Mouse (Mus musculus): ENCODE measurements around the gene Dio3.

Gene Dio3

GRCm38 (mm10) chr12:110278853-110279252 is at the start of gene Dio3:
Gene Dio3 (plus strand): TSS chr12:110279068.
- in situ Hi-C loops (cut with MboI) = no loop called here

- in situ Hi-C loops (cut with MboI) = no loop called here
Observed at GRCm38 (mm10) chr12:110230296-110230695, 48.6 kb upstream of the Dio3 start.

DNA sequence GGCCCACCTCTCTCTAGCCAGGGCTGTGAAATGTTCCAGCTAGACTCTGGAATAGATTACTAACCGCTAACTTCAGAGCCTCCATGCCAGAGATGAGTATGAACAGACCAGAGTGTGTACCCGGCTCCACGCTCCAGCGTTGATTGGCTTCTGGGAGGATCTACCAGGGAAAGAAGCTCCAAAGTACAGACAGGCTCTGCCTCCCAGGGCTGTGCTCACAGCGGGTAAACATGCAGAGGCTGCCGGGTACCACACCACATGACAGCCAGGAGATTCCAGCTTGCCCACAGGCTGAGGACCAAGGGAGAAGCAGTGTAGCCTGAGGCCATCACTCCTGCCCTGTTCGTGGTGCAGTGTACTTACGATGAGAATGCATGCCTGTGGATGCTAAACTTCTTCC is 48.1 kb upstream of the Dio3 start:
- in situ Hi-C loops (cut with MboI) = no loop called here

DNA sequence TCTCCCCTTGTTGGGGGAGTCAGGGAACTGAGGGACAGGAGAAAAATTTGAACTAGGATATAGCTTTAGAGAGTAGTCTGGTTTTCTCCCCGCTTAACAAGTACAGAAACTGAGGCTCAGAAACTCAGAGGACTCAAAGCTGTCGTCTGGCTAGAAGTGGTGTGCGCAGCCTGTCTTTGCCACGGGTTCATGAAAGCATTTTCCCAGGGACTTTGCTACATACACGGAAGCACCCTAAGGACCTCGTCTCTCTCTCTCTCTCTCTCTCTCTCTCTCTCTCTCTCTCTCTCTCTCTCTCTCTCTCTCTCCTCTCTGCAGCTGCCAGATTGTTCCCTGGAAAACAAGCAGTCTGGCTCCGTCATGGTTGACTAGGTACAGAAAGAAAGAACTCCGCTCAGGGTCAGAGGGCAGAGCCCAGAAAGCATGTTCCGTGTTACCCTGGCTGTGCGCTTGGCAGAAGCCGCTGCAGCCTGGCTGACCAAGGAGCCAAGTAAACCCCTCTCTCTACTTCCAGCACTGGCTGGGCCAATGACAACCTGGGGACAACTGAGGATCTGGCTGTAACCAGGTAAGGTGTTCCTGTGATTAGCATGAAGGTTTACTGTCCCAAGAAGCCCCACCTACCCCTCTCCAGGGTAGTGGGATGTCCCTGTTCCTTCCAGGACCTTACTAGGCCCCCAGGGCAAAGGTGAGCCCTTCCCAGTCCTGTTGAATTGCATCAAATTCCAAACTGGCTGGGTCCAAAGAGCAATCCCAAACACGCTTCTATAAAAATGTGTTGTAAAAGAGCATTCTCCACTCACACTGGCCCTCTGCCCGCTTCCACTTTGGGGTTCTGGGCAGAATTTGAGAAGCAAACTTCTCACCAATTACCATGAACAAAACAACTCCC is 46.9 kb upstream of the Dio3 start:
- in situ Hi-C loops (cut with MboI) = no loop called here

- in situ Hi-C loops (cut with MboI) = no loop called here
Observed at GRCm38 (mm10) chr12:110235908-110236307, 43.0 kb upstream of the Dio3 start.

DNA sequence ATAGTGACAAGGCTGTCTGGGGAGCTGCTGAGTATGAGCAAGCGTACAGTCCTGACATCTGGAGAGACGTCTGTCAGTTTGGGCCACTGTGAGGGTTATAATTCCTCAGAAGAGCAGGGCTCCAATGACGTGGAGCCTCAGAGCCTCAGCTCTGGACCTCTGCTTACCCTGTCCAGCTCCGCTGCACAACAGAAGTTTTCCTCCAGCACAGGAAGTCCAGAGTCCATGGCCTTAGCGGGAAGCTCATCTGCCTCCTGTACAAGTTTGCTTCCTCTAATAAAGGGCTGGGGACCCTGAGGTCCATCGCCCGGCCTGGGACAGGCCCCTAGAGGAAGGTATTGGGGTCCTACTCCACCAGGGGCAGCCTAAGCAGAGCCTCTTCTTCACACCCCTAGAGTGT is 41.8 kb upstream of the Dio3 start:
- in situ Hi-C loops (cut with MboI) = no loop called here

- in situ Hi-C loops (cut with MboI) = no loop called here
Observed at GRCm38 (mm10) chr12:110239358-110239757, 39.5 kb upstream of the Dio3 start.

GRCm38 (mm10) chr12:110244581-110244980 is 34.3 kb upstream of the Dio3 start:
- in situ Hi-C loops (cut with MboI) = no loop called here

GRCm38 (mm10) chr12:110245461-110245860 is 33.4 kb upstream of the Dio3 start:
- in situ Hi-C loops (cut with MboI) = no loop called here

DNA sequence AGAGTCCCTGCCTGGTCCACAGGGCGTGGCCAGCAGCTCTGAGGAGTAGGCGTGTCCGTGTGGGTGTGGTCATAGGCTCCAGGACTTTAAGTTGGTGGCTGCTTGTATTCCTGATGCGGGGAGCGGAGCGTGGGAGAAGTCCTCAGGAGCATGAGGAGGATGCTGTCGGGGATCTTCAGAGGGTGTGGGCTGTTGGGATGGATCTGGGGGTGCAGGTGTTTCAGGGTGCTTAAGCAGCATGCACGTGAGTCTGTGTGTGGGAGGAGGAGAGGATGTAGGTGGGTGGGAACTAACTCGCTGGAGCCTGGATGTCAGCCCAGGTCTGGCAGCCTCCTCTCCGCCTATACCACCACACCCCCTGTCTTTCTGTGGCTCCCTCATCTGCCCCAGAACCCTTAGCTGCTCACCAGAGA is 26.7 kb upstream of the Dio3 start:
- in situ Hi-C loops (cut with MboI) = no loop called here

DNA sequence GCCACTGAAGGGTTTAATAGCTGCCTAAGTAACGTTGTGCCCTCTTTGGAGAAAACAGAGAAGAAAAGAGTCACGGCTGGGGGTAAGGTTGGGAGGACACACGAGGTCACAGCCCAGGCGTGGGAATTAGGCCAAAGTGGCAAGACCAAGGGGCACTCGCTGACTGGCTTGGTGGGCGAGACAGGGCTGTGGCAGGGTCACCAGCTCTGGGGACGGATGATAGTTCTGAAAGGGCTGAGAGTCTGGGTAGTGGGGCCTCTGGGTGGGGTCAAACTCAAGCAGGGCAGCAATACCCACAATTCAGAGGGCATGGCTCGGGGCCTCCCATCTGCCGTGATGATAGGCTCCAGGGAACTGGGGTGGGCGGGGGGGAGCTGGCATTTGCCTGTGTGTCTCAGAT is 23.1 kb upstream of the Dio3 start:
- in situ Hi-C loops (cut with MboI) = no loop called here

DNA sequence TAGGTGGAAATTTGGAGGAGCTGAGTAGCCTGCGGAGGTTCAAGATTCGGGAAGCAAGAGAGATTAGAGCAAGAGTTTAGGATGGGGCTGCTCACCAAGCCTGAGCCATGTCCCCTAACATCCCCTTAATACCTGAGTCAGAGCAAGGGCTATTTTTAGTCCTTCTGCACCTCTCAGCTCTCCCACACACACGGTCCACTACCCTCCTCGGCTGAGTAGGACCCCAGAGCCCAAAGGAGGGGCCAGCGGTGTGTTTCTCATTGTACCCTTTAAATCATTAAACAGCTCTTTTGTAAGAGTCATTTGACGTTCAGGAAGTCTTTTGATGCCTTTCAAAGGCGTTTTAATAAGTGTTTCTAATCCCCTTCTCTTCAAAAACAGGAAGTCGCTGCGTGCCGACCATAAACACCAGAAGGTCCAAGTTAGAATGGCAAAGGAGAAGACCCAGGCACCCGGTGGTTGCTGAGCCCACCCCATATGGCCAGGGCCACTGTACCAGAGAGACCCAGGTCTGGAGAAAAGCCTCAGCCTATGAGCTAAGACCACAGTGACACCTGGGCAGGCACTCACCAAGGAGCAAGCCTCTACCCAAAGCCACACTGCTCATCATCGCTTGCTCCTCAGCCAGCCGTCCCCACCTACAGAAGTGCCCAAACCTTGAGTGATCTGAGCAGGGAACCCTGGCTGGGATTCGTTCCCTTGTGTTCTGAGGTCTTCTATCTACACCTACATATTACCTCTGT is 22.2 kb upstream of the Dio3 start:
- in situ Hi-C loops (cut with MboI) = no loop called here

DNA sequence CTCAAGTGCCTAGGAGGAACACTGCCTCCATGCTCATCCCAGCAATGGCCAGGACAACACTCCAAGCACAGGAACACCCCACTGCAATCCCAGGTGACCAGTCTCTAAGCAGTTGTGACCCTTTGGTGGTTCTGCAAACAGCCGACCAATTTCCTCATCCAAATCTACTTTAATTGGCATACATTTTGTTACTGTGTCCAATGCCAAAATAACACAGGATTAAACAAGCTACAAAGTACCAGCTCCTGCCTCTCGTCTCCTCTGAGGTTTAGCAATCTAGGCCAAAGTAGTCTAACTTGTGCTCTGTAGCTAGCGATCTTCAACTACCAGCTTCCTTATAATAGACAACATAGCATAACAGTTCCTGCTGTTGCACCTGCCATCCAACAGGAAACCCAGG is 10.6 kb upstream of the Dio3 start:
- in situ Hi-C loops (cut with MboI) = no loop called here

GRCm38 (mm10) chr12:110269686-110270085 is 9.2 kb upstream of the Dio3 start:
- in situ Hi-C loops (cut with MboI) = no loop called here

- in situ Hi-C loops (cut with MboI) = no loop called here
Observed at GRCm38 (mm10) chr12:110276034-110276433, 2.8 kb upstream of the Dio3 start.

DNA sequence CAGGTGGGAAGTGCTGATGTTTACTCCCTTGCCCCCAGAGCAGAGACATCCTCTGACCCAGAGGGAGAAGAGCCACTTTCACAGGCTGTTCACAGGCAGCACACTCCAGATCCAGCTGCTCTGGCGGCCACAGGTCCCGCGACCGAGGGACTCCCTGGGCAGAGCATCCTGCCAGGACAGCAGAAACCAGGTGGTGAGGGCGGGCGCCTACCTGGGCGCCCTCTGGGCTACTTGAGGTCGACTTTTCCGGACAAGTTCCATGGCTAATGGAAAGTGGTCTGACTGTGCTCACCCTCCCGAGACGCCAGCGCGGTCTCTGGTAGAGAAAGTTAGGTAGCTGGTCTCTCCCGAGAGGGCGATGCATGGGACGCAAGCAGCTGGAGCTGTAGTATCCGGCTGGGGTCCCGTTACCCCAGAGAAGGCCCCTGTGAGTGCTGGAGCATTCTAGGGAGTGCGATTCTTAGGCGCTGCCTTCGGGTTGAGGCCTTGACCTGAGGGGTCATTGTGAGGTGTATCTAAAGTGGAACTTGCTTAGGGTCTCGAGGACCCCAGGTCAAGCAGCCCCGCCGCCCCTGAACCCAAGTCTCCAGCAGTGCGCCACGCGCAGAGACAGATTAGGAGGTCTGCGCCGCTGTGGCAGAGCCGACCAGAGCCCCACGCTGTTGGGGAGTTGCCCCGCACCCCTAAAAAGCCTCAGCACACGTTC is 1.5 kb upstream of the Dio3 start:
- in situ Hi-C loops (cut with MboI) = no loop called here

DNA sequence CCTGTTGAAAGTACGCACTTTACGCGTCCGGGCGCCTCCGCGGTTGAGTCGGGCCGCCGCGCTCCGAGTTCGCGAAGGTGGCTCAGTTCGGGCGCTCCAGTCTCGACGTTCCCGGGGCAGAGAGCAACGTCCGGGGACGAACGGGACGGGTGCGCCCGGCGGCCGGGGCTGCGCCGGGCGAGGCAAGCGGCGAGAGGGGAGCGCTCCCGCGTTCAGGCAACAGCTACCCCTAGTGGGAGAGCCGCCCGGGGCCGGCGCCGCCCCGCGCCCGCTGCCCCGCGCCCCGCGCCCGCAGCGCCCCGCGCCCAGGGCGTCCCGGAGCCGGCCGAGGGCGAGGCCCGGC is 932 bp upstream of the Dio3 start:
- in situ Hi-C loops (cut with MboI) = no loop called here

DNA sequence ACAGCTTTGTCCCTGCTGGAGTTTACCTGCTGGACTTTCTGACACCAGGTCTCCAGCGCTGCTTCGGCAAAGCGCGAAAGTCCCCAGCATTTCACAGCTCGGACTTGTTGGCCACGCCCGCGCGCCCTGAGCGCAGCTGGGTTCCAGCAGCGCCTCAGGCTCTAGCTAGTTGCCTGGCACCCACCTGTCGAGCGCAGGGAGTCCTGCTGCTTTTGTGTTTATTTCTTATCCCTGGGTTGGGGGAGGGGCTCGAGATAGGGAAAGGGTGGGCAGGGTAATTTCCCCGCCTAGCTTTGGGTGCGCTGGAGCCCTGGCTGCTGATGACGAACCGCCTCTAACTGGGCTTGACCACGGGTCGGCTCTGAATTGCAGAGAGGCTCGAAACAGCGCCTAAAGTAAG is 1.5 kb downstream of the Dio3 start:
- in situ Hi-C loops (cut with MboI) = no loop called here

DNA sequence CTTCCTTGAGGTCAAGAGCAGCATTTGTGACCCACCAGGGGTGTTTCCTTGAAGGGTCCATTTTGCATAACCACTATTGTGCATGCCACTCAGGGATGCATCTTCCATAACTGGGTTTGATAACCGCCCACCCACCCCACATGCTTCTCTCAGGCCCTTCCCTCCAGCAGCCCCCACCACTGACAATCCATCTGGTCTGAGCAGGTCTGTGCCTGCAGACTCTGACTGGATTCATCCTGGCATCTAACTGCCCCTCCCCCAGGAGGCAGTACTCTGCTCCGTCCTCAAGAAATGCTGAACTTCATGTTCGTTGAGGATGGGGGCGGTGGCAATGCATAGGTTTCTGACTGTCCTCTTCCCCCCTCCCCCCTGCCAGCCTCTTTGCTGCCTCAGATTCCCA is 4.9 kb downstream of the Dio3 start:
- in situ Hi-C loops (cut with MboI) = no loop called here

DNA sequence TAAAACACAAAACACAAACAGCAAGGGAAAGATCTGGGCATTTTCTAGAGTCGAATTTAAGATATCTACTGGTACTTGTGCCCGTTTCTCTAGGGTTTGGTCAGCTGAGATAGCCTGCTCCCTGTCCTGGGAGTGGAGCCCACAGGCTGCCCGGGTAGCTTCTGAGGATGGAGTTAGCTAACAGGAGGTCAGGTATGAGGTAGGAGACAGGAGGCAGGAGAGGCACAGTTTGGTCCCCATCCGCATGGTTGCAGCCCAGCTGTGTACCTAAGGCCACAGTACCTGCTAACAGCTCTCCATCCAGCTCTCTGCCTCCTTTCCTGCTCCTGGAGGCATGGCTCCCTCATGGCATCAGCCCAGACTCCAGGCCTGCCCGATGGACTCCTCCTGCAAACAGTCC is 13.9 kb downstream of the Dio3 start:
- in situ Hi-C loops (cut with MboI) = no loop called here

DNA sequence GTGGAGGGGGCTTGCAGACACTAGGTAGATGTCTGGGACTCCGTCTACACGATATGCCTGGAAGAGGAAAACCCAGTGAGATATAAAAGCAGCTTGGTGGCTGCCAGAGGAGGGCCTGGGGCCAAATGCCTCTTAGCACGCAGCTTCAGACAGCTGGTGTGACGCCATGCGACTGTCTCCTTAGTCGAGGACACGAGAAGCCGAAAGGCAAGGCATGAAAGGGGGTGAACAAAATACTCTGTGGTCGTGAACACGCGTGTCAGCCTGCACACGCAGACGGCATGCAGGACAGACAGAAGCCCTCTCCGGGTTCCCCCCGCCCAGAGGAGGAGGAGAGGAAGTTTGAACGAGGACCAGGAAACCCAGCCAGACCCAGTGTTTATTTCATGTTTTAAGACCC is 16.0 kb downstream of the Dio3 start:
- in situ Hi-C loops (cut with MboI) = no loop called here

- in situ Hi-C loops (cut with MboI) = no loop called here
Observed at GRCm38 (mm10) chr12:110298653-110299052, 19.8 kb downstream of the Dio3 start.

DNA sequence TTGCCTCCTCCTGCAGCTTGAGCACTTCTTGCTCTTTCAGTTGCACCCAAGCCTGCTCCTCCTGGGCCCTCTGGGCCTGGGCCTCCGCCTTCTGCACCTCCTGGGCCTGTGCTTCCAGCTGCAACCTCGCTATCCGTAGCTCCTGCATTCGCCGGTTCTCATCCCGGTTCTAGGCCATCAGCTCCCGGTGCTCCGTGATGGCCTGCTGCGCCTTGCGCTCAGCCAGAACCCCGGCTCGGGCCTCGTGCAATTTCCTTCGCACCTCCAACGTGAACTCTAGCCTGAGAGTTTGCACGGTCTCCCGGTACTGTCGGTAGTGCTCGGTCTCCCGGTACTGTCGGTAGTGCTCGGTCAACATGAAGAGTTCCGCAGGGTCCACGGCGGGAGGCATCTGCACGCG is 40.8 kb downstream of the Dio3 start:
- in situ Hi-C loops (cut with MboI) = no loop called here

Data from mature B cell (primary cell).